Mouse (Mus musculus): ENCODE data around the gene Vat1.

DNA sequence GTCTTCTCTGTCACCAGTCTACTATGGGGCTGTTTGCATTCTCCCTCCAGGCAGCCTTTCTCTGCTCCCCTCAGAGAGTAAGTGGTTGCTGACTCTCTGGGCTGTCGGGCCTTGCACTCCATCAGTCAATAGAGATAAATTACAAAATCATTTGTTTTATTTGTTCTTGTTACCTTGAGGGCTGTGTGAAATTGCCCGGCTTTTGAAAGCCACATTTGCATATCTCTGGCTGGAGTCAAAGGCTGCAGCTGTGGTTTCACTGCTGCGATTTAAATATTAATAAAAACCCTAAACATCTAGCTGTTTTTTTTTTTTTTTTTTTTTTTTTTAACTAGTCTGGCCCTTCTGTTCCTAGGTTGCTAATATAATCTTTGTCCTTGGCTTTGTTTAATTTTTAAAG lies 17.8 kb upstream of the Vat1 start:
- TF ChIP-seq CTCF (IDR thresholded peaks at IDR 0.05; ENCODE audit: extremely low read depth, insufficient read depth, insufficient read length, insufficient replicate concordance) (no peak), POLR2A (IDR thresholded peaks at IDR 0.05; ENCODE audit: low read depth, low read length) (no peak)
